Mouse (Mus musculus): Measurements from ENCODE around the gene Gm20388.
A peak's percentile ranks its signal among the peaks of the same experiment; 100 is the strongest.
"Not testable (repeated sequence)": the region's sequence is repeated elsewhere in the genome, so short reads cannot be mapped to it uniquely, and the experiment has no call there.

Gene Gm20388

GRCm38 (mm10) chr8:123101244-123101643, 3190.6 kb downstream of the Gm20388 start:
- DNase-seq (ENCODE audit: low read depth) = no peak

- peak; percentile 98 for DNase-seq (ENCODE audit: low read depth)
Measured at GRCm38 (mm10) chr8:123101735-123102685, 3191.4 kb downstream of the Gm20388 start, which contains the start of gene Rpl13. Gene Rpl13 (plus strand): TSS chr8:123102350.

GRCm38 (mm10) chr8:123102855-123103254, 3192.2 kb downstream of the Gm20388 start:
- DNase-seq (ENCODE audit: low read depth) = not testable (repeated sequence)

GRCm38 (mm10) chr8:123103285-123103684, 3192.6 kb downstream of the Gm20388 start:
- DNase-seq (ENCODE audit: low read depth) = peak; percentile 28

- DNase-seq (ENCODE audit: low read depth) = peak; percentile 49
Measured at GRCm38 (mm10) chr8:123104046-123104767, 3193.6 kb downstream of the Gm20388 start.

- peak; percentile 85 for DNase-seq (ENCODE audit: low read depth)
Measured at GRCm38 (mm10) chr8:123105553-123106326, 3195.1 kb downstream of the Gm20388 start.

GRCm38 (mm10) chr8:123106531-123106930, 3195.9 kb downstream of the Gm20388 start:
- DNase-seq (ENCODE audit: low read depth) = peak; percentile 74

- peak; percentile 37 for DNase-seq (ENCODE audit: low read depth)
Measured at GRCm38 (mm10) chr8:123108010-123108409, 3197.4 kb downstream of the Gm20388 start.

GRCm38 (mm10) chr8:123108953-123109352, 3198.3 kb downstream of the Gm20388 start:
- DNase-seq (ENCODE audit: low read depth) = no peak

GRCm38 (mm10) chr8:123110649-123111048, 3200.0 kb downstream of the Gm20388 start:
- peak; percentile 83 for DNase-seq (ENCODE audit: low read depth)

GRCm38 (mm10) chr8:123112892-123113291, 3202.3 kb downstream of the Gm20388 start:
- DNase-seq (ENCODE audit: low read depth) = peak; percentile 87

GRCm38 (mm10) chr8:123113908-123114469, 3203.3 kb downstream of the Gm20388 start:
- peak; percentile 68 for DNase-seq (ENCODE audit: low read depth)

- DNase-seq (ENCODE audit: low read depth) = no peak
Measured at GRCm38 (mm10) chr8:123114644-123115043, 3204.0 kb downstream of the Gm20388 start.

- no peak for DNase-seq (ENCODE audit: low read depth)
Measured at GRCm38 (mm10) chr8:123117127-123117731, 3206.6 kb downstream of the Gm20388 start, which contains the start of gene Cpne7. Gene Cpne7 (plus strand): TSS chr8:123117374.

- no peak for DNase-seq (ENCODE audit: low read depth)
Measured at GRCm38 (mm10) chr8:123117744-123118143, 3207.1 kb downstream of the Gm20388 start.

GRCm38 (mm10) chr8:123122059-123122458, 3211.4 kb downstream of the Gm20388 start:
- DNase-seq (ENCODE audit: low read depth) = no peak

- peak; percentile 53 for DNase-seq (ENCODE audit: low read depth)
Measured at GRCm38 (mm10) chr8:123122670-123123069, 3212.0 kb downstream of the Gm20388 start.

GRCm38 (mm10) chr8:123126193-123126816, 3215.7 kb downstream of the Gm20388 start:
- no peak for DNase-seq (ENCODE audit: low read depth)

- no peak for DNase-seq (ENCODE audit: low read depth)
Measured at GRCm38 (mm10) chr8:123131041-123131440, 3220.4 kb downstream of the Gm20388 start.

- no peak for DNase-seq (ENCODE audit: low read depth)
Measured at GRCm38 (mm10) chr8:123132953-123133352, 3222.3 kb downstream of the Gm20388 start.

Data from NIH3T3 (cell line).